Mouse (Mus musculus): ENCODE data around the gene Cd83.
A peak's percentile ranks its signal among the peaks of the same experiment; 100 is the strongest.

Cd83 gene

GRCm38 (mm10) chr13:43784725-43785711 lies at the start of gene Cd83:
Cd83 (plus strand) TSS chr13:43784775.
- DNase-seq, result peak; percentile 40 to 41

DNA sequence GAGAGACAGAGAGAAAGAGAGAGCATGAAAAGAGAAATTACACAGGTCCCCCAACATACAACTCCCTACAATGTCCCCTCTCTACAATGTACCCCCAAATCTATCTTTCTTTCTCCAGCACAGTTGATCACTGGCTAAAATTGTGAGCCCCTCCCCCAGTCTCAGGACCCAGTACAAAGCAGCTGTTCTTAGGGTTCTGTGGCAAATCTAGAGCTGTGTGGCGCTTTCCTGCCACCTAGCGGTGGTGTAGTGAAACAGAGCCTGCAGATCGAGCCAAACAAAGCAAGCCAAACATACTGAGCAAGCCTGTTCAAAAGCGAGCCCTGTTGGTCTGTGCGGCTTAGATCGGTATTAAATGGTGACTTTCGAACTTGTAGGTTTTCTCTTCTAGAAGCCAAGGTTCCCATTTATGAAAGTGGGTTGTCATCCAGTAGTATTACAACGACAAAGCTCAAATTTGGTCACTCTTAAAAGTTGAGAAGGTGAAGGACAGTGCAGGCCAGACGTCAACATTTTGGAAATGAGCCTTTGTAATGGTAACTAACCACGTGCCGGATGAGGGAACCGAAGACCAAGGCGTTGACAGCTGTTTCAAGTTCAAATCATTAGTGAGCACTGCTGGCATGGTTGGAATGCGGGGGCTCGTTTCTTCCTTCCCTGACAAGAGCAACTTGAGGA lies 44.8 kb upstream of the Cd83 start:
- peak; percentile 72 to 73 for DNase-seq

DNA sequence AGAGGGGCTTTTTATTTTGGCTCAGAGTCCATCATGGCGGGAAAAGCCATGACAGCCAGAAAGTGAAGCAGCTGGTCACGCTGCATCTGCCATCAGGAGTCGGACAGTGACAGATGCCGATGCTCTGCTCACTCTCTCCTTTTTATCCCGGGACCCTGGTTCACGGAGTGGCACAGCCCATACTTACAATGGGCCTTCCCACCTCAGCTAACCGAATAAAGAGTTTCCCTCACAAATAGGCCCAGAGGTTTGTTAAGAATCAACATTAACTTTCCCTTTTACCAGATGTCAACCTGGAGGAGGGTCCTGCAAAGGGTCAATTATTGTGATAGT lies 44.3 kb upstream of the Cd83 start:
- DNase-seq, result no peak

GRCm38 (mm10) chr13:43742677-43743076 lies 41.9 kb upstream of the Cd83 start:
- no peak for DNase-seq

DNA sequence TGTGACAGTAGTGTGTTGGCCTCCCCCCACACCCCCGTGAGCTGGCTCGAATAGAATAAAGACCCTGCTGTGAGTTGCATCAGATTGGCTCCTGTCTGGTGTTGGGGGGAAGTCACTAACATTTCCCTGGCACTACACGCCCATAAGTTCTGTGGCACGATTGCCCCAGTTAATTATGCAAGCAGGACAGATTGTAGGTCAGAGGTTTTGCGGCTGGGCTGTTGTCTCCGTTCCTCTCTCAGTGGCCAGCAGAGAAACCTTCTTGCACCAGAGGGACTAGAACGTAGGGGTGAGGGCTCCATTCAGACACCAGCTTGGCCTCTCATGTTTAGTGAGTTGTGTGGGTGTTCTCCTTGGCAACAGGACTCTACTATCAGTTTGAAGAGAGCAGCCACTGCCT lies 40.3 kb upstream of the Cd83 start:
- DNase-seq, result no peak

- DNase-seq, result no peak
These were observed 34.3 kb upstream of the Cd83 start for GRCm38 (mm10) chr13:43750301-43750700.

- DNase-seq, result no peak
These were observed 33.6 kb upstream of the Cd83 start for GRCm38 (mm10) chr13:43750966-43751365.

DNA sequence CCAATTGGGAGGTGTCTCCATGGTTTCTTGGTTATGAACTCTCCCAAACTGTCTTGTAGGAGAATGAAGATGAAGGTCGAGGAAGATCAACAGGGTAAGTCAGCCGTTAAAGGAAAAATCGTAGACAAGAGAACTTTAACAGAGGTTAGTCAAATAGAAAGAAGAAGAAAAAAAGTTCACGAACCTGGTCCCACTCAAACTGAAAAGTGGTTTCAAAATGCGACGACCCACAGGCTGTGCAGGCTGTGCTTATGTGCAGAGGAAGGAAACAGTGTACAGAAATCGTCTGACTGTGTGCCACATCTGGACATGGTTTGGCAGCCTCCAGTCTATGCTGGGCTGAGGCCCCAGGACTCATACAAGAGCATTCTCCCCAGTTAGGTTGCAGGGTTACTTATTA lies 32.2 kb upstream of the Cd83 start:
- no peak for DNase-seq

DNA sequence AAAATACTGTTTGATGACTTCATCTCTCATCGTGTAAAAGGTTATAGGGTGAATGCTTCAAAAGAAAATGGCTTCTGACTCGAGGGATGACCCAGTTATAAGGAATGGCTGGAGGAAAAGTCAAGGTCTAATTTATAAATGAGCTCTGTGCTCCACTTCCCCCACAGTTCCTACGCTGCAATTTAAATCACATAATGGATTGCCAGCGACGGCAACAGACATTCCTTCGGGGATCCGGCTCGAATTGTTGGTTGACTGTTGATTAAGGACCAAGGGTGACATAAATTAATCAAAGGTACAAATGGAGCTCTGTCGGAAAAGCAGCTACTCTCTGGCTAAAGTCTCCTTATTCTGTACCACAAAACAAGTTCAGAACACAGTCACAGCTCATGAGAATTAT lies 30.9 kb upstream of the Cd83 start:
- DNase-seq, result no peak

DNA sequence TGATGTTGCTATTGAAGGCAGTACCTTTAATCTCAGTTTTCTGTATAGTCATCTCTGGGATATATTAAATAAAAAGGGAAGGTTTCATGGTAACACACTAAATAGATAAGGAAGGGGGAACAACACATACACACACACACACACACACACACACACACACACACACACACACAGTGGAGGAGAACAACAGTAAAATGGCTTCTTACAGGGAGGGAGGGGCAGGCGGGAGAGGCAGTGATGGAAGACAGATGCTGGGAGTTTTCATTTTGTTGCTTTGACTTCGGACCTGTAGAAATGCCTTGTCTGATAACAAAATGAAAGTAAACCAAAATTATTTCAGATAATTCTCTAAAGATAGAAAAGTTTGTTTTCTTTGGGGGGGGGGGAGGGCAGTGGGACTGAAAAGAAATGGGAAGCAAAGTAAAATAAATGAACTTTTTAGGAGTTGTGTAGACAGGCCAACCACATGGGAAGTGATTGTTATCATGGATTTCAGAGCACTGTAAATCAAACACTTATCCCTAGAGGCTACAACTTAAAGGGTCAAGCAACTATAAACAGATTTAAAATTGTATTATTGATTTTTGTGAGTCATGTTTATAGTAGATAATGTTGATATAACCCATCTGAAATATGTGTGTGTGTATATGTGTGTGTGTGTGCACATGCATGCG lies 30.0 kb upstream of the Cd83 start:
- DNase-seq, result no peak

GRCm38 (mm10) chr13:43755573-43755972 lies 29.0 kb upstream of the Cd83 start:
- no peak for DNase-seq

DNA sequence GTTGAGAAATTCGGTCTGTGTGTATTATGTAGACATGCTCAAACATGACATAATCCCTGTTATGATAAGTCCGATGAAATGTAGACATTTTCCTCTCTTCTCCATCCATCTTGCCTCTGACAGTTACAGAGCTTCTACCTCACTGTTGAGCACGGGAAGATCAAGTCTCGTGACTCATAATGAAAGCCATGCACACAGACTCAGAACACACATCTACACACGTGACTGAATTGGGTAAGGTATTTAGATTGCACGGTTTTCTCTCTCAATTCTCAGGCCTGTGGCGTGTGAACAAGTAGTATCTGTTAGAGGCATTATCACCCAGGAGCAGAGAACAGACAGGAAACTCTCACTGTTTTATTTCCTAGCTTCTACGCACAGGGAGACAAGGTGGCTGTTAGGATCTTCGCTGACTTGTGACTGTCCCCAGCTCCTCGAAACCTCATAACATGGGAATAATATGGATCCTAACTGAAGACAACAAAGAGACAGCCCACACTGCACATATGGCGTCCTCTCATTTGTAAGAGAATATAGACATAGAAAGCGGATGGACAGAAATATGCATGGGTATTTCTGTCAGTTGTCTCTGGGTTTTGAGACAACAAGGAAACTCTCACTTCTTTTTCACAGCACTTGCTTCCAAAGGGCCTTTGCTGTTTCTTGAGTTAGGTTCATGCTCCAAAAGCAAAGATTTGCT lies 23.3 kb upstream of the Cd83 start:
- DNase-seq, result no peak

DNA sequence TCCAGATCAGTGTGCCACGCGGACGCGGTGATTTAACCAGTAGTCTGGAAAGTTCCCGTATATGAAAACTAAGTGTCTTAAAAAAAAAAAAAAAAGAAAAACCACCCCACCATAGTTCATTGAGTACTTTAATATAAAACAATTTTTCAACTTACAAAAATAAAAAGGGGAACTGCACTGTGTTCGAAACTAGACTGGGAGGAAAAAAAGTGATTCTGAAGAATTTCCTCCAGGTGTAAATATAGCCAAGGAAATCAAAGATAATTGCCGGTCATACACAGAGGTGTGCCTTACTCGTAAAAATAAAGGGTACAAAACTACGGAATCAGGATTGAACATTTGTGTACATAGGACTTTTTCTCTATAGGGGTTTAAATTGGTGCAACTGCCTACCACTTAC lies 21.7 kb upstream of the Cd83 start:
- no peak for DNase-seq

GRCm38 (mm10) chr13:43763301-43763994 lies 21.1 kb upstream of the Cd83 start:
- no peak for DNase-seq

- no peak for DNase-seq
These were observed 20.5 kb upstream of the Cd83 start for GRCm38 (mm10) chr13:43763995-43764579.

DNA sequence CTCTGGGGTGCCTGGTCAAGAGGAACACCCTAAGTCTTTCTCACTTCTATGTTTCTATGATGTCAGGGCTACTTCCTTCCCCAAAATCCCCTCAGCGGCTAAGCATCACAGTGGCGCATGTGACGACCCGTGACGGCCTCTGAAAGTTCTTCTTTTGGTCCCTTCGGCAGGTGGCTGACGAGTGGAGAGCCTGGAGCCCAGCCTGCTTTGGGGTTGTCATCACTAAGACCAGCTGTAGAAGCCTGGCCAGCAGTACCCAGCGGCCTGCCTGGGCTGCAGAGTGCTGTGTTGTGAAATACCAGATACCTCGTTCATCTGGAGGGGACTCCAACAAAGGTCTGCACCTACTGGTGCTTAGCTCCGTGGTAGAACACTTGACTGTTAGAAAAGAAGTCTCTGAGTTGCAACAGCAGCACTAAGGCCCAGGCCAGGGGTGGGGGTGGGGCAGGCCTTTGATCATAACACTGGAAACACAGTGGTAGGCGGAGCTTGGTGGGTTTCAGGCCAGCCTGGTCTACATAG lies 19.2 kb upstream of the Cd83 start:
- DNase-seq, result no peak

- DNase-seq, result no peak
These were observed 17.5 kb upstream of the Cd83 start for GRCm38 (mm10) chr13:43766786-43767680.

DNA sequence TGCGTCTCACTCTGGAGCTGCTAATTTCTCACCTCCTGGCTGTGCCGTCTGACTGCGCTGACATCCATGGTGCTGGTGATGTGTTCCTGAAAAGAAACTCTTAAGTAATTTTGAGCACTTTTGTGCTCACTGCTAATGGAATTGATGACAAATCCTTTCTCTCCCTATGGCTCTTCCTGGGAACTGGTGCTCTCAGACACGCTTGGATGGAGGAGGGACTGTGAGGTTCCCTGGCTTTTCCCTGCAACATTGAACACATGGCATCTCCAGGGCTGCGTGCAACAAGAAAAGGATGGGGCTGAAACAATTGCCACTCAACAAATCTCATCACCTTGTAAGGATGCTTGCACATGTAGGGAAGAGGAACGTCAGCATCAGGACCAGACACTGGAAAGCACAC lies 11.6 kb upstream of the Cd83 start:
- DNase-seq, result no peak

- DNase-seq, result no peak
These were observed 10.5 kb upstream of the Cd83 start for GRCm38 (mm10) chr13:43773965-43774566.
